Mouse (Mus musculus): ENCODE measurements at regions not wholly inside any gene's neighbourhood (a gene's known extent, or its start where the extent isn't known, plus 50 kb on each side); places are given as distances from the start of the nearest gene placed in this dataset.
"Not testable (repeated sequence)": the region's sequence is repeated elsewhere in the genome, so short reads cannot be mapped to it uniquely, and the experiment has no call there.

GRCm38 (mm10) chr3:138609749-138610148 is 83.8 kb downstream of the Eif4e start:
- DNase-seq: no peak

GRCm38 (mm10) chr3:138612884-138613653 is 87.1 kb downstream of the Eif4e start:
- peak; percentile 43 for DNase-seq

GRCm38 (mm10) chr3:138613680-138614079 is 87.7 kb downstream of the Eif4e start:
- DNase-seq: peak; percentile 59

GRCm38 (mm10) chr3:138614899-138615298 is 88.9 kb downstream of the Eif4e start:
- DNase-seq: no peak

- no peak for DNase-seq
These were observed 94.3 kb downstream of the Eif4e start for GRCm38 (mm10) chr3:138620263-138620662.

- no peak for DNase-seq
These were observed 98.1 kb downstream of the Eif4e start for GRCm38 (mm10) chr3:138624128-138624527.

- DNase-seq: no peak
These were observed 100.3 kb downstream of the Eif4e start for GRCm38 (mm10) chr3:138626230-138626629.

GRCm38 (mm10) chr3:138630231-138630630 is 104.3 kb downstream of the Eif4e start:
- DNase-seq: no peak

GRCm38 (mm10) chr3:138632086-138632485 is 106.1 kb downstream of the Eif4e start:
- no peak for DNase-seq

- peak; percentile 43 for DNase-seq
These were observed 100.0 kb upstream of the Tspan5 start for GRCm38 (mm10) chr3:138642026-138642425.

- no peak for DNase-seq
These were observed 98.1 kb upstream of the Tspan5 start for GRCm38 (mm10) chr3:138643951-138644285.

- DNase-seq: peak; percentile 51
These were observed 97.6 kb upstream of the Tspan5 start for GRCm38 (mm10) chr3:138644286-138644951.

- no peak for DNase-seq
These were observed 96.7 kb upstream of the Tspan5 start for GRCm38 (mm10) chr3:138645320-138645719.

- DNase-seq: no peak
These were observed 92.3 kb upstream of the Tspan5 start for GRCm38 (mm10) chr3:138649699-138650098.

- DNase-seq: not testable (repeated sequence)
These were observed 91.3 kb upstream of the Tspan5 start for GRCm38 (mm10) chr3:138650671-138651070.

- peak; percentile 25 for DNase-seq
These were observed 90.4 kb upstream of the Tspan5 start for GRCm38 (mm10) chr3:138651361-138652205.

- no peak for DNase-seq
These were observed 89.8 kb upstream of the Tspan5 start for GRCm38 (mm10) chr3:138652206-138652605.

- no peak for DNase-seq
These were observed 89.3 kb upstream of the Tspan5 start for GRCm38 (mm10) chr3:138652685-138653084.

GRCm38 (mm10) chr3:138653549-138654246 is 88.3 kb upstream of the Tspan5 start:
- no peak for DNase-seq

- no peak for DNase-seq
These were observed 87.2 kb upstream of the Tspan5 start for GRCm38 (mm10) chr3:138654610-138655371.

- no peak for DNase-seq
These were observed 86.5 kb upstream of the Tspan5 start for GRCm38 (mm10) chr3:138655479-138655878.

- DNase-seq: no peak
These were observed 79.4 kb upstream of the Tspan5 start for GRCm38 (mm10) chr3:138662625-138663024.

All from liver (tissue).